Mouse (Mus musculus) cortical plate, adult 2 months (tissue): ENCODE results near the gene Qtrt1.

ENCODE experiments used
- CTCF ChIP-seq: fragments of 200-500 bp; IDR thresholded peaks from 2 replicates; pipeline ENCODE4 v1.5.1; 2011; ENCODE audit warnings: mild to moderate bottlenecking, control low read depth, low read length; ENCODE audit not compliant: insufficient read depth; ENCODE audit errors: extremely low read depth
- POLR2A ChIP-seq: fragments of 200-500 bp; IDR thresholded peaks from 2 replicates; pipeline ENCODE4 v1.6.1; 2011; ENCODE audit warnings: mild to moderate bottlenecking, low read length, control low read depth; ENCODE audit not compliant: insufficient read depth; ENCODE audit errors: extremely low read depth

- no peak for TF ChIP-seq CTCF
- TF ChIP-seq POLR2A, result no peak
These were observed 36.1 kb downstream of the Qtrt1 start for GRCm38 (mm10) chr9:21447778-21448177.
